ENCODE assay signal across 41 mouse cellular contexts in the genomic region with DNA sequence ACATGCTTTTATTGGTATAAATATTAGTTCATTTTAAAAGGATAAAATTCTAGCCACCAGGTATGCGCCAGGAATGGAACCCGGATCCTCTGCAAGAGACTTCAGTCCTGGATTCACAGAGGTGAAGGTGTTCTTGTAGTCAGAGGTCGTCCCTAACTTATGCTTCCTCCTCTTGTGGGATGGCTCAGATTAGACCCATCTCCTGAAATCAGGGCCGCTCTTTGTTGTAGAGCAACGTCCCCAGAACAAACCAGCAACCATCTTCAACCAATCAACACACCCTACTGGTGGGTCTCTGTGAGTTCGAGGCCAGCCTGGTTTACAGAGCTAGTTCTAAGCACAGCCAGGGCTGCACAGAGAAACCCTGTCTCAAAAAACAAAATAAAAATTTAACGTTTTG. TPM values are rescaled to one million over a fixed set of nuclear protein-coding genes. Genes with fewer than 3 reads are reported as not detected.
"Had no signal": no experiment of that assay in that cellular context is flagged by ENCODE, and none has a peak within 500 bp of the region (broad histone marks: within the 10 kb centered on the region; RNA-seq: fewer than 3 reads in every experiment).

No protein-coding gene starts in this region.

- H3K4me2 ChIP-seq: heart, embryonic 11.5 days; heart, embryonic 12.5 days; heart, embryonic 13.5 days; heart, embryonic 15.5 days; hindbrain, embryonic 12.5 days; hindbrain, embryonic 13.5 days; hindbrain, embryonic 15.5 days; intestine, embryonic 15.5 days; kidney, embryonic 15.5 days had no signal

- H3K36me3 ChIP-seq: heart, embryonic 10.5 days; heart, embryonic 12.5 days; heart, embryonic 13.5 days; heart, embryonic 15.5 days; hindbrain, embryonic 10.5 days; hindbrain, embryonic 12.5 days; hindbrain, embryonic 13.5 days; hindbrain, embryonic 15.5 days; intestine, embryonic 15.5 days; kidney, embryonic 15.5 days had no signal

- H3K4me1 ChIP-seq: heart, embryonic 10.5 days; heart, embryonic 12.5 days; heart, embryonic 13.5 days; heart, embryonic 15.5 days; hindbrain, embryonic 10.5 days; hindbrain, embryonic 12.5 days; hindbrain, embryonic 13.5 days; intestine, embryonic 15.5 days had no signal

- H3K27me3 ChIP-seq: heart, embryonic 12.5 days; heart, embryonic 13.5 days; heart, embryonic 15.5 days; hindbrain, embryonic 12.5 days; hindbrain, embryonic 13.5 days; hindbrain, embryonic 15.5 days; intestine, embryonic 15.5 days had no signal

- H3K4me3 ChIP-seq: heart, embryonic 10.5 days; heart, embryonic 12.5 days; heart, embryonic 13.5 days; heart, embryonic 15.5 days; hindbrain, embryonic 10.5 days; hindbrain, embryonic 12.5 days; hindbrain, embryonic 13.5 days; hindbrain, embryonic 15.5 days; intestine, embryonic 15.5 days; kidney, embryonic 15.5 days; layer of hippocampus, adult 2 months; left cerebral cortex, adult 2 months had no signal

- DNase-seq: heart, postnatal 10 days; heart, postnatal 14 days; heart, postnatal 36 days; heart, postnatal 4 days; kidney, adult 11 months; kidney, adult 18-20 months; kidney, adult 2 months; kidney, adult 8-10 months; kidney, adult 9 months; kidney, postnatal 14 days; kidney, postnatal 25 days; kidney, postnatal 36 days; kidney, postnatal 4 days; layer of hippocampus, adult 9-11 months; layer of hippocampus, postnatal 36 days had no signal

- H3K9me3 ChIP-seq: heart, embryonic 10.5 days; heart, embryonic 12.5 days; heart, embryonic 15.5 days; hindbrain, embryonic 13.5 days; hindbrain, embryonic 15.5 days; intestine, embryonic 15.5 days; kidney, embryonic 15.5 days had no signal

- H3K27ac ChIP-seq: heart, embryonic 10.5 days; heart, embryonic 13.5 days; heart, embryonic 15.5 days; hindbrain, embryonic 10.5 days; hindbrain, embryonic 12.5 days; hindbrain, embryonic 13.5 days; hindbrain, embryonic 15.5 days; hindbrain, postnatal 0 days; intestine, embryonic 15.5 days; kidney, embryonic 15.5 days; kidney, postnatal 0 days; layer of hippocampus, adult 2 months; left cerebral cortex, adult 2 months had no signal

- ATAC-seq: hindbrain, embryonic 16.5 days; hindbrain, postnatal 0 days; inflammation-experienced regulatory T-cells, adult 6 months; intestine, embryonic 15.5 days; intestine, embryonic 16.5 days had no signal

- H3K9ac ChIP-seq: heart, embryonic 12.5 days; heart, embryonic 13.5 days; heart, embryonic 15.5 days; hindbrain, embryonic 12.5 days; hindbrain, embryonic 13.5 days; hindbrain, embryonic 15.5 days; intestine, embryonic 15.5 days; kidney, embryonic 15.5 days had no signal

RNA-seq across cellular contexts. Expression of a gene that starts 6.9 kb away (rescaled TPM):
- polyA plus RNA-seq: heart, embryonic 10.5 days; heart, embryonic 11.5 days; heart, embryonic 12.5 days; heart, embryonic 14.5 days; heart, postnatal 0 days; hindbrain, embryonic 10.5 days; hindbrain, embryonic 11.5 days; hindbrain, embryonic 12.5 days; hindbrain, embryonic 13.5 days; hindbrain, embryonic 16.5 days; hindbrain, postnatal 0 days; inflammation-experienced regulatory T-cells, adult 6 months; large intestine, adult 2 months had no signal

RNA-seq across cellular contexts. Expression of a gene that starts 27.2 kb away (rescaled TPM):
- polyA plus RNA-seq: heart, embryonic 10.5 days; heart, embryonic 11.5 days; heart, embryonic 12.5 days; heart, embryonic 13.5 days; heart, embryonic 14.5 days; heart, embryonic 15.5 days; heart, postnatal 0 days; hindbrain, embryonic 10.5 days; hindbrain, embryonic 11.5 days; hindbrain, embryonic 12.5 days; hindbrain, embryonic 13.5 days; hindbrain, embryonic 15.5 days; inflammation-experienced regulatory T-cells, adult 6 months; intestine, embryonic 14.5 days; intestine, embryonic 15.5 days; intestine, embryonic 16.5 days; kidney, embryonic 14.5 days; kidney, embryonic 15.5 days; kidney, embryonic 16.5 days; kidney, postnatal 0 days; large intestine, adult 2 months had no signal

RNA-seq across cellular contexts. Expression of a gene that starts 32.0 kb away (rescaled TPM):
- polyA plus RNA-seq: heart, embryonic 10.5 days; heart, embryonic 11.5 days; heart, embryonic 12.5 days; heart, embryonic 13.5 days; heart, embryonic 14.5 days; heart, embryonic 15.5 days; heart, embryonic 16.5 days; heart, postnatal 0 days; hindbrain, embryonic 10.5 days; hindbrain, embryonic 11.5 days; hindbrain, embryonic 12.5 days; hindbrain, embryonic 13.5 days; hindbrain, embryonic 15.5 days; hindbrain, embryonic 16.5 days; hindbrain, postnatal 0 days; inflammation-experienced regulatory T-cells, adult 6 months; intestine, embryonic 14.5 days; intestine, embryonic 15.5 days; intestine, embryonic 16.5 days; kidney, adult 2 months; kidney, embryonic 14.5 days; kidney, embryonic 15.5 days; kidney, embryonic 16.5 days; kidney, postnatal 0 days; large intestine, adult 2 months had no signal

RNA-seq across cellular contexts. Expression of a gene that starts 42.5 kb away (rescaled TPM):
- polyA plus RNA-seq: inflammation-experienced regulatory T-cells, adult 6 months; kidney, embryonic 14.5 days; kidney, embryonic 15.5 days had no signal

RNA-seq across cellular contexts. Expression of a gene that starts 49.0 kb away (rescaled TPM):
- polyA plus RNA-seq: heart, embryonic 14.5 days; heart, postnatal 0 days; hindbrain, embryonic 13.5 days; hindbrain, embryonic 16.5 days; kidney, adult 2 months had no signal
